Mouse (Mus musculus): ENCODE results near the gene Zfp653. TPM values are rescaled to one million over a fixed set of nuclear protein-coding genes. Genes with fewer than 3 reads are reported as not detected.
A peak's percentile ranks its signal among the peaks of the same experiment; 100 is the strongest.

The Zfp653 gene
- polyA plus RNA-seq (2015; fragmentation: Nextera tagmentation; extraction: Ambion mirVana), result 12.5 and 12.6 TPM in 2 replicates

DNA sequence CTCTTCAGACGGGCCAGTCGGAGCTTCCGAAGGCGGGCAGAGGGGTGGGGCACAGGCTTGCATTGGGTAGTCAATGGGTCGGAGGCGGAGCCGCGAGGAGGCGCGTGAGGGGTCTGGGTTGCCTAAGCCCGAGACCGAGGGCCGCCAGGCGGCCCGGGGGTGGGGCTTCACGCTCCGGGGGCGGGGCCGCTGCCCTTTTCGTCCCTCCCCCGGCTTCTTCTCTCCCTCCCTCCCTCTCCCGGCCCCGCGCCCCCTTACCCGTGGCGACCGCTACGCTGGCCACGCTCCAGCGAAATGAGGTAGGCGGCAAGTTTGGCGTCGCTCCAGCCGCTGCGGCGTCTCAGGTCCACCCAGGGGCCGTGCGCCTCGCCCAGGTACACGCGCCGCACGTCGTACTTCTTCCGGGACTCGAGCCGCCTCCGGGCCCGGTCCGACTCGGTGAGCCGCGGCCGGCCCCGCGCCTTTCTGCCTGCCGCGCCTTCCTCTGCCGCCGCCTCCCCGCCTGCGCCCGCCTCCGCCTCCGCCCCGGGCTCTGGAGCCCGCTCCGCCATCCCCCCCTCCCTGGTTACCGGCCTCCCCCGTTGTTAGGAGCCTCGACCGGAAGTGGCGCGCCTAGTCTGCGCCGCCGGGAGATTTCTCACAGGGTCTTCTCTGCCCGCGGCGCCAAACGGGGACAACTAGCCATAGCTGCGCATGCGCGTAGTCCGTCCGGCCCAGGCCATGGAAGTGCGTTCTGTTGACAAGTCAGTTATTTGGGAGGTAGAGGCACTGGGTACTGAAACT lies at the start of gene Zfp653, which contains the start of gene Gm49318:
TSS of gene Zfp653 (minus strand) at position 586 of the 783 bp plus-strand sequence.
TSS of gene Gm49318 (minus strand) at position 469 of the 783 bp plus-strand sequence.
- Histone ChIP-seq H3K4me1 (peaks cover 7% of the 10 kb centered on the region; the same call in 1 of the 2 replicates), H3K27me3 (no peaks in the 10 kb centered on the region), H3K9ac (peak within 1 kb of the TSS; percentile 78), H3K9me3 (replicated peaks) (no peaks in the 10 kb centered on the region), H3K27ac (replicated peaks) (peak within 1 kb of the TSS; percentile 99), H3K4me2 (replicated peaks) (peak within 1 kb of the TSS; percentile 57), H3K36me3 (peaks cover 35% of the 10 kb centered on the region), H3K4me3 (replicated peaks) (peak within 1 kb of the TSS; percentile 83)
- ATAC-seq (ENCODE audit: insufficient number of reproducible peaks, low FRiP score, low TSS enrichment, low read depth), result peak; percentile 98
- WGBS, result under 1% methylated on average over 68 of the region's 87 CpGs

DNA sequence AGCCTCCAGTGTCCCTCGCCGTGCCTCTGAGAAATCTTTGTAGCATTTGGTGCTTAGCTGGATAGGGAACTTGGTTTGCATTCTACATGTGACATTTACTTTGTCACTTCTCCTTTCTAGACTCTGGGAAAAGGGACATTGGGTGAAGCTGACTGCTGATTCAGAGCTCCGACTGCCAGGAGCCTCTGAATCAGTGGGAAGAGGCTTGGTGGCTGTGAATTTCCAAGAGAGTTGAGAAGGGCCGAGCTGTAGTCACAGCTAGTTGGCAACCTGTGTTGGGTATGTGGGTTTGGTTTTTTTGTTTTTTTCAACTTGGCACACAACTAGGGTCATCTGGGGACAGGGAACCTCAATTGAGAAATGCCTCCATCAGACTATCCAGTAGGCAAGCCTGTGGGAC lies 48.4 kb upstream of the Zfp653 start:
- no peaks in the 10 kb centered on the region for H3K27me3 ChIP-seq
- no peak overlapping the region for H3K27ac ChIP-seq (replicated peaks)
- H3K36me3 ChIP-seq, result no peaks in the 10 kb centered on the region
- ATAC-seq (ENCODE audit: insufficient number of reproducible peaks, low FRiP score, low TSS enrichment, low read depth), result no peak
- H3K4me2 ChIP-seq (replicated peaks), result no peak overlapping the region
- no peak overlapping the region for H3K9ac ChIP-seq
- H3K4me1 ChIP-seq, result peaks cover 15% of the 10 kb centered on the region
- WGBS, result 87% methylated on average over 4 of the region's 4 CpGs
- no peaks in the 10 kb centered on the region for H3K9me3 ChIP-seq (replicated peaks)
- no peak overlapping the region for H3K4me3 ChIP-seq (replicated peaks)

DNA sequence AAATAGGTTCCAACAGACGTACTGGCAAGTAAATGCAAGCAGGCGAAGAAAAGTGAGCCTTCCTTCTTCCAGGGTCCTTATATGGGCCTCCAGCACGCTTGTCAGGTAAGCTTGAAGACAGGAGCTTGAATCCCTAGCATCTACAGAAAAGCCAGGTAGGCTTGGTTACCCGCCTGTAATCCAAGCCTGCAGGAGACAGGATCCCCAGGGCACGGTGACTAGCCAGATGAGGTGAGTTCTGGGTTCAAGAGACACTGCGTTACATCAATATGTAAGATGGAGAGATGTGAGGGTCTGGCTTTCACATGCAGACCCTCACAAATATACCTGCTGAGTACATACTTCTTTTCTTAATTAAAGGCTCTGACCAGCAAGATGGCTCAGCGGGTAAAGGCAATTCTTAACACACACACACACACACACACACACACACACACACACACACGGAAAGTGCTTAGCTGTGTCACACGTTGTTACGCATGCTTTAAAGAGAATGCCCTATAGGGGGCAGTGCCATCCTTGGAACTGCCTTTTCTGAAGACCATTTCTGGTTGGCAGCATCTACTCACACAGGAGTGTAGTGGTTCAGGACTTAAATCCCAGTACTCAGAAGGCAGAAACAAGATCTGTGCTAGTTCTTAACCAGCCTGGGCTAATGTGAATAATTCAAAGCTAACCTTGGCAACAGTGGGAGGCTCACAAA lies 46.7 kb upstream of the Zfp653 start:
- Histone ChIP-seq H3K27ac (replicated peaks) (no peak overlapping the region), H3K9ac (no peak overlapping the region)
- 46% methylated on average over 10 of the region's 10 CpGs for WGBS

DNA sequence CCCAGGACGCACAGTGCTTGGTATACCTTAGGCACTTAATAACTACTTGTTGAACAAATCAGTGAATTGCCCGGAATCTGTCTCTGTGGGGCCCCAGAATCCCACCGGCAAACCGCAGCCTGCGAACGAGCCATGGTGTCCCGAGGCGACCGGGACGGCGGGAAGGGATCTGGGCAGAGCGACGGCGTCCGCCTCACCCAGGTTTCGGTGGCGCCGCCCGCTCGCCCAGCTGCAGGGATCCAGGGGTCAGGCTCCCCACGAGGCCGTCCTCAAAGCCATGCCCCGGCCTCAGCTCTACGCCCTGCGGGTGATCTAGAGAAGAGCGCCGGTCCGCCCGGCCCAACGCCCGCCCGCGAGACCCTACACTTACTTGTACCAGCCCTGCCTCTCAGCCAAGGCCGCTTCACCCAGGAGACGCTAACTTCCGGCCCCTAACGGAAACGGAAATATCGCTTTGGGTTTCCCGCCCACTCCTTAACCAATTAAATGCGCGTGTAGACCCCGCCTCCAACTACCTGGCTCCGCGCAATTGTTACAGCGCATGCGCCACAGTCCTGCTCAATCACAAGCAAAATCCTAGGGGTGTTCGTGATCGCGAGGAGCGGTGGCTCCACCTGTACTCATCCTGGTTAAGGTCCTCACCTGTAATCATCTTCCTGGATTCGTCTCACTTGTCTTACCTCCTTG lies 45.7 kb upstream of the Zfp653 start, which contains the start of gene Elof1:
TSS of gene Elof1 (minus strand) at position 433 of the 687 bp plus-strand sequence.
- Histone ChIP-seq H3K36me3 (peaks cover 22% of the 10 kb centered on the region), H3K4me1 (peaks cover 15% of the 10 kb centered on the region), H3K4me3 (replicated peaks) (peak within 1 kb of the TSS; percentile 90), H3K9me3 (replicated peaks) (no peaks in the 10 kb centered on the region), H3K4me2 (replicated peaks) (peak within 1 kb of the TSS; percentile 85), H3K27me3 (no peaks in the 10 kb centered on the region), H3K27ac (replicated peaks) (peak within 1 kb of the TSS; percentile 82), H3K9ac (peak within 1 kb of the TSS; percentile 95)
- ATAC-seq (ENCODE audit: insufficient number of reproducible peaks, low FRiP score, low TSS enrichment, low read depth), result peak; percentile 89
- WGBS, result under 1% methylated on average over 52 of the region's 52 CpGs

More for the DNA sequence above, 46.7 kb upstream of the Zfp653 start:
- peaks cover 12% of the 10 kb centered on the region for H3K36me3 ChIP-seq
- peak overlapping the region; percentile 90 for H3K4me3 ChIP-seq (replicated peaks)
- H3K4me2 ChIP-seq (replicated peaks), result peak overlapping the region; percentile 85
- peaks cover 15% of the 10 kb centered on the region for H3K4me1 ChIP-seq
- no peaks in the 10 kb centered on the region for H3K27me3 ChIP-seq
- H3K9me3 ChIP-seq (replicated peaks), result no peaks in the 10 kb centered on the region
- ATAC-seq (ENCODE audit: insufficient number of reproducible peaks, low FRiP score, low TSS enrichment, low read depth), result no peak

DNA sequence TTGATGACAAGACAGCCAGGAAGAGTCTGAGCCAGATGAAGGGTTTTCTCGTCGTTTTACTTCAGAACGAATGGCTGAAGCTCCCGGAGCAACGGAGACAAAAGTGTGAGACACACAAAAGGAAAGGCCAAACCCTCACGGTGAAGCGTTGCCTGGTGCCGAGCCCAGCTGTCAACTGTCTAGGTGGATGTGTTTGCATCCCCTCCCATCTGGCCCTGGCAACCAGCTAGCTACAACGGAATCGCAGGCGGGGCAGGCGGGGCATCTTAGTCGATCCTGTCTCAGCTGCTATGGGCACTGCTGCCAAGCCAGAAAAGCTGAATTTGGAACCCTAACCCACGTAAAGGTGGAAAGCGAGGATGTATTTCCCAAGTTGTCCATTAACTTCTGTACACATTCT lies 44.9 kb upstream of the Zfp653 start:
- WGBS, result 35% methylated on average over 15 of the region's 15 CpGs
- H3K4me3 ChIP-seq (replicated peaks), result peak overlapping the region; percentile 90
- peak overlapping the region; percentile 95 for H3K9ac ChIP-seq
- H3K27ac ChIP-seq (replicated peaks), result peak overlapping the region; percentile 82; the same call in 1 of the 2 replicates
- ATAC-seq (ENCODE audit: insufficient number of reproducible peaks, low FRiP score, low TSS enrichment, low read depth), result no peak
- H3K9me3 ChIP-seq (replicated peaks), result no peaks in the 10 kb centered on the region
- peaks cover 30% of the 10 kb centered on the region for H3K36me3 ChIP-seq
- H3K4me1 ChIP-seq, result peaks cover 15% of the 10 kb centered on the region
- H3K4me2 ChIP-seq (replicated peaks), result peak overlapping the region; percentile 85
- H3K27me3 ChIP-seq, result no peaks in the 10 kb centered on the region

DNA sequence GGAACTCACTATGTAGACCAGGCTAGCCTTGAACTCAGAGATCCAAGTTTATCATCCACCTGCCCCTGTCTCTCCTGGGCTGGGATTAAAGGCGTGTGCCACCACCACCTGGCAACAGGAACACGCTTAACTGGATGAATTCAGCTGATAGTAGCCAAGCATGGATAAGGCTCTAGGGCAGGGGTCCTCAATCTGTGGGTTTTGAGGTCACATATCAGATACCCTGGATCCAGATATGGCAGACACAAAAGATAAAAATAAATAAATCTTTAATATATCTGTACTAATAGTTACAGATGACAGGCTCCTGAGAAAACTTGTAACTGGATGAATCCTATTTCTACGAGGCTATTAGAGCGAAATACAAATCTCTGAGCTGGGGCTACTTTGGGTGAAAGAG lies 44.5 kb upstream of the Zfp653 start:
- WGBS, result 85% methylated on average over 4 of the region's 4 CpGs
- peaks cover 34% of the 10 kb centered on the region for H3K36me3 ChIP-seq
- H3K4me1 ChIP-seq, result peaks cover 15% of the 10 kb centered on the region
- H3K4me2 ChIP-seq (replicated peaks), result peak overlapping the region; percentile 85
- H3K27ac ChIP-seq (replicated peaks), result no peak overlapping the region
- H3K9ac ChIP-seq, result peak overlapping the region; percentile 95
- H3K4me3 ChIP-seq (replicated peaks), result peak overlapping the region; percentile 90
- H3K9me3 ChIP-seq (replicated peaks), result no peaks in the 10 kb centered on the region
- ATAC-seq (ENCODE audit: insufficient number of reproducible peaks, low FRiP score, low TSS enrichment, low read depth), result no peak
- H3K27me3 ChIP-seq, result no peaks in the 10 kb centered on the region

DNA sequence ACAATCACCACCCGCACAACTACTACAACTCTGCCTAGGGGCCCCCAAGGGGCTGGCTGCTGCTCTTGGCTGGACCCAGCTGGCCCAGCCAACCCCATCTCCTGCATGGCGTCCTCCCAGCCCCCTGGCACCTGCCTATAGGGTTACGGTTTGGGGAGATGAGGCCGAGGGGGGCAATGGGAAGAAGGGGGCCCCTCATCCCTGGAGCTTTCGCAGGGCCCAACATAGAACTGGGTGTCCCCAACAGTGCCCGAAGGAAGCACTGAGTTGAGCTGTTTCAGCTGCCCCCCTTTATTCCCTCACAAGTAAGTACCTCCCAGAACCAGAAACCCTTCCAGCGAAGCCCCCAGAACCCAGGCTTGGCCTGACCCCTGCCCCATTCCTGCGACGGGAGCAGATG lies 37.0 kb upstream of the Zfp653 start:
- no peak overlapping the region for H3K9ac ChIP-seq
- H3K4me1 ChIP-seq, result no peaks in the 10 kb centered on the region
- no peak overlapping the region for H3K4me2 ChIP-seq (replicated peaks)
- ATAC-seq (ENCODE audit: insufficient number of reproducible peaks, low FRiP score, low TSS enrichment, low read depth), result no peak
- H3K9me3 ChIP-seq (replicated peaks), result no peaks in the 10 kb centered on the region
- no peak overlapping the region for H3K4me3 ChIP-seq (replicated peaks)
- H3K27ac ChIP-seq (replicated peaks), result no peak overlapping the region
- H3K36me3 ChIP-seq, result peaks cover 31% of the 10 kb centered on the region
- WGBS, result 84% methylated on average over 9 of the region's 9 CpGs
- no peaks in the 10 kb centered on the region for H3K27me3 ChIP-seq

DNA sequence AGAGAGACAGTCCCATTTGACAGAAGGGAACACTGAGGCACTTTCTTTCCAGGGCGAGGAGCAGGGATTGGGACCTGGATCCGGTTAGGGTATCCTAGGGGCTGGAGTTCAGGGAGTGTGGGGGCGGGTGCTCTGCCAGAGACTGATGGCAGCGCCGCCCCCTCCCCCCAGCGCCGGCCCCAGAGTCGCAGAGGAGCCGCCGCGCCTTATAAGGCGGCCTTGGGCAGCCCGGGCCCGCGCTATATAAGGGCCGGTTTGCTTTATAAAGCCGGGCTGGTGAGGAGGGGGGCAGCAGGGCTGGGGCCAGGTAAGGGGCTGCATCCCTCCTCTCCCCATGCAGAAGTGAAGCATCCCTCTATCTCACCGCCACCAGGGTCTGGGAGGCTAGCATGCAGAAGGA lies 28.7 kb upstream of the Zfp653 start:
- Histone ChIP-seq H3K9ac (no peak overlapping the region), H3K4me1 (peaks cover 4% of the 10 kb centered on the region; the same call in 1 of the 2 replicates), H3K36me3 (no peaks in the 10 kb centered on the region), H3K9me3 (replicated peaks) (no peaks in the 10 kb centered on the region), H3K4me2 (replicated peaks) (peak overlapping the region; percentile 9; the same call in 1 of the 2 replicates), H3K27me3 (peaks cover 32% of the 10 kb centered on the region), H3K4me3 (replicated peaks) (0 out of 2 replicates have a peak overlapping the region, but pooled peaks have one; percentile 6), H3K27ac (replicated peaks) (no peak overlapping the region)
- no peak for ATAC-seq (ENCODE audit: insufficient number of reproducible peaks, low FRiP score, low TSS enrichment, low read depth)
- 4% methylated on average over 18 of the region's 18 CpGs for WGBS

DNA sequence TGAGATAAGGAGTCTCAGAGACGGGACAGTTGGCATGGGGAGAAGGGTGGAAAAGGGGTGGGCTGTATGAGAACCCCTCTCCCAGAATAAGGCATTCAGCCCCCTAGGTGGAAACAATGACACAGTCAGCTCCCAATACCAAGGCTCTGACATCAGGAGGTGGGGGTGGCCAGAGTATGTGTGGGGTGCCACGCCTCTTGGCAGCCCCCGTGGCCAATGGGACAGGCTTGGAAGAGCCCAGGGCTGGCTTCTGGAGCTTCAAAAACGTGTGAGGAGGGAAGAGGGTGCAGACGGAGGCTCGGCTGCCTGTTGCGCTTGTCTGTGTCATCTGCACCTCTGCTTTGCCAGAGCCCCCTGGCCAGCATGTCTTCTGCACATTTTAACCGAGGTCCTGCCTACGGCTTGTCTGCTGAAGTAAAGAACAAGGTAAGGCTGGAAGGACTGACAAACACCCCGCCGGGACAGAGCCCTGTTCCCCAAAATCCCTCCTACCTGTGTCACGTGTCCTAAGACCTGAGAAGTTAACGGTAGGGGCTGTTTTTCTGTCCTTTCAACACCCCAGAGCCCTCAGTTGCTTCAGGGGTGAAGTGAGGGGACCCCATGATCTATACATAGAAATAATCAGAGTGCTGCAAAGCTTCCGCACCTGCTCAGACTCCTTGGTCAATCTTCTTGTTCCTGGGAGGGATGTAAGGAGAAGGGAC lies 28.0 kb upstream of the Zfp653 start, which contains the start of gene Cnn1:
TSS of gene Cnn1 (plus strand) at position 224 of the 704 bp plus-strand sequence.
- WGBS, result 8% methylated on average over 14 of the region's 14 CpGs
- H3K4me2 ChIP-seq (replicated peaks), result peak within 1 kb of the TSS; percentile 9; the same call in 1 of the 2 replicates
- H3K27me3 ChIP-seq, result peaks cover 32% of the 10 kb centered on the region
- H3K4me3 ChIP-seq (replicated peaks), result 0 out of 2 replicates have a peak within 1 kb of the TSS, but pooled peaks have one; percentile 6
- no peaks in the 10 kb centered on the region for H3K36me3 ChIP-seq
- no peaks in the 10 kb centered on the region for H3K9me3 ChIP-seq (replicated peaks)
- H3K4me1 ChIP-seq, result peaks cover 4% of the 10 kb centered on the region; the same call in 1 of the 2 replicates
- no peak within 1 kb of the TSS for H3K9ac ChIP-seq
- no peak within 1 kb of the TSS for H3K27ac ChIP-seq (replicated peaks)
- ATAC-seq (ENCODE audit: insufficient number of reproducible peaks, low FRiP score, low TSS enrichment, low read depth), result no peak

DNA sequence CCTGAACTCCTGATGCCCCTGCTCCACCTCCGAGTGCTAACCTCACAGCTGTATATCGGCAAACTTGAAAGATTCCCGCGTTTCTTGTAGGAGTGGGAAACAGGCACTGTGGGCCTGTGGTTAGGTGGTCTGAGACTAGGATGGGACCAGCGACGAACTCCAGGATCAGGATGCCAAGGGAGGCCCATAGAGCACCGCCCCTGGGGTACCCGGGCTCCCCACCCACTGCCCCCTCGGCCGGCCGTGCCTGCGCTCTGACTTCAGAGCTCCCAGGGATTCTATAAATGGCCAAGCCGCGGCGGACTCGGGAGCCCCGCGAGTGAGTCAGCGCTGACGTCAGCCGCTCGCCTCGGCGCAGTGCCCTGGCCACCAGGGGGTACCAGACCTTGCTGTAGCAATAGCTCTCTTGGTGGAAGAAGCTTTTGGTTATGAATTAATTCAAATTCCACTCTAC lies 24.7 kb upstream of the Zfp653 start:
- ATAC-seq (ENCODE audit: insufficient number of reproducible peaks, low FRiP score, low TSS enrichment, low read depth), result peak; percentile 45; the same call in 1 of the 2 replicates
- H3K27me3 ChIP-seq, result peaks cover 27% of the 10 kb centered on the region
- under 1% methylated on average over 24 of the region's 24 CpGs for WGBS

More for the DNA sequence above, 24.7 kb upstream of the Zfp653 start:
- no peaks in the 10 kb centered on the region for H3K36me3 ChIP-seq
- H3K4me1 ChIP-seq, result peaks cover 4% of the 10 kb centered on the region; the same call in 1 of the 2 replicates
- H3K27ac ChIP-seq (replicated peaks), result no peak overlapping the region
- H3K4me2 ChIP-seq (replicated peaks), result peak overlapping the region; percentile 66
- no peaks in the 10 kb centered on the region for H3K9me3 ChIP-seq (replicated peaks)
- H3K4me3 ChIP-seq (replicated peaks), result peak overlapping the region; percentile 37
- peak overlapping the region; percentile 33; the same call in 1 of the 2 replicates for H3K9ac ChIP-seq
